Mouse (Mus musculus) brown adipose tissue, adult 24 weeks (tissue): Measurements from ENCODE around the gene Odf2. TPM values are rescaled to one million over a fixed set of nuclear protein-coding genes. Genes with fewer than 3 reads are reported as not detected.
A peak's percentile ranks its signal among the peaks of the same experiment; 100 is the strongest.

ENCODE experiments used
- H3K27ac ChIP-seq: fragments of 200-500 bp; replicated peaks from 2 replicates; pipeline ENCODE4 v1.5.1; 2012; ENCODE audit warnings: low read depth, mild to moderate bottlenecking, low read length
- H3K4me1 ChIP-seq: fragments of 200-500 bp; 2 replicates; pipeline ENCODE4 v1.6.1; 2012; ENCODE audit warnings: low read length, mixed read lengths; ENCODE audit not compliant: control insufficient read depth, insufficient read depth, insufficient read length
- H3K4me3 ChIP-seq: fragments of 200-500 bp; 2 replicates; pipeline ENCODE4 v1.5.1; 2012; ENCODE audit warnings: low read depth, mild to moderate bottlenecking, low read length, moderate library complexity; ENCODE audit not compliant: insufficient read depth
- polyA plus RNA-seq: library from polyadenylated mRNA; stranded (reverse); fragments of >200 nt; gene quantifications from 2 replicates; pipeline ENCODE4 v1.2.4, GENCODE M21; 2012; ENCODE audit not compliant: missing spikeins, insufficient read depth, insufficient read length

Gene Odf2
- polyA plus RNA-seq, 1 experiment: 13.7 TPM

DNA sequence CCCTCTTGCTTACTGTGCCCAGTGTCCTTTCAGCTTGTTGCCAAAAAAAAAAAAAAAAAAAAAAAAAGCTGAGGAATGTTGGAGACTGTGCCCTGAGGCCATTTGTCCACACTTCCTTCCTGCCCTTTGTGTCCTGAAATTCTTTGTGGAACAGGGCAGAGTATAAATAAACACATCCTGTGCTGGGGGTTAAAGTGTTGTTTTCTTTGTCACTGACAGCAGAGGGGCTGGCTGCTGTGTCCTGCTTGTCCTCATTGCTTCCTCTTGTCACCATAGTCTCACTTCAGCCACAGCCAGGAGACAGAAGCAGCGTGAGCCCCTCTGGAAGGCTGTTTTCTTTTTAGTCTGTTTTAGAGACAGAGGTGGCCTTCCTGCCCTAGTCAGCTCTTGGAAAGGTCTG lies 55.7 kb downstream of the Odf2 start:
- Histone ChIP-seq H3K27ac (peak overlapping the region; percentile 99), H3K4me1 (peaks cover 20% of the 10 kb centered on the region; the same call in 1 of the 2 replicates), H3K4me3 (peak overlapping the region; percentile 20)

DNA sequence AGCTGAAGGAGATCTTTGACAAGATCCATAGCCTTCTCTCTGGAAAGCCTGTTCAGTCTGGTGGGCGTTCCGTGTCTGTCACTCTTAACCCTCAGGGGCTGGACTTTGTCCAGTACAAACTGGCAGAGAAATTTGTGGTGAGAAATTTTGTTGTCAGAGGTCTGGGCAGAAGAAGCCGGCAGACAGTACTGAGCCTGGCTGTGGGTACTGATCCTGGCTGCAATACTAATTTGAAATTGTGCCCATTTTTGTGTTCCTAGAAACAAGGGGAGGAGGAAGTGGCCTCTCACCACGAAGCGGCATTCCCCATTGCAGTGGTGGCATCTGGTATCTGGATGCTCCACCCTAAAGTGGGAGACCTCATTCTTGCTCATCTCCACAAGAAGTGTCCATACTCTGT lies 59.9 kb downstream of the Odf2 start:
- H3K4me1 ChIP-seq: peaks cover 10% of the 10 kb centered on the region; the same call in 1 of the 2 replicates
- no peak overlapping the region for H3K4me3 ChIP-seq
- H3K27ac ChIP-seq: no peak overlapping the region

DNA sequence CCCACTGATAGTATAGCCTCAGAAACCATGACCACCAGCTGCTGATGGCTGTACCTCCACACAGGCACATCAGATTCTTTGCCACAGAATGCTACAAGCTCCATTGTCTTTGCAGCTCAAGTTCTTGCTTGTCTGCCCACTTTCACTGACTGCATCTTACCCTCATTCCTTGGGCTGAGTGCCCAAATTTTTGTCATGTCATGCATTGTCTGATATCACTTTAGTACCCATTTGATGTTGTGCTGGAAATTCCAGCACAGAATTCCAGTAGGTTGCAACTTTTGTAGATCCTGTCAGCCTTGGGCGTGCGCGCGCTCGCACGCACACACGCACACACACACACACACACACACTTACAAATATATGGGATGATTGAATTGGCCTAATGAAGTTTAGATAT lies 72.2 kb downstream of the Odf2 start:
- H3K27ac ChIP-seq: no peak overlapping the region
- H3K4me3 ChIP-seq: no peak overlapping the region

GRCm38 (mm10) chr2:29964354-29965249 lies 75.6 kb downstream of the Odf2 start:
- Histone ChIP-seq H3K27ac (peak overlapping the region; percentile 91), H3K4me1 (peaks cover 13% of the 10 kb centered on the region), H3K4me3 (peak overlapping the region; percentile 98)

More for the DNA sequence above, 72.2 kb downstream of the Odf2 start:
- H3K4me1 ChIP-seq: peaks cover 4% of the 10 kb centered on the region

- peaks cover 20% of the 10 kb centered on the region for H3K4me1 ChIP-seq
Measured at GRCm38 (mm10) chr2:29965250-29965843, 76.3 kb downstream of the Odf2 start, which contains the start of gene Sptan1. Gene Sptan1 (plus strand): TSS chr2:29965560.

GRCm38 (mm10) chr2:29965906-29966305 lies 76.9 kb downstream of the Odf2 start:
- peaks cover 20% of the 10 kb centered on the region for H3K4me1 ChIP-seq
- H3K27ac ChIP-seq: peak overlapping the region; percentile 93
- peak overlapping the region; percentile 98 for H3K4me3 ChIP-seq

More at GRCm38 (mm10) chr2:29965250-29965843, 76.3 kb downstream of the Odf2 start, which contains the start of gene Sptan1:
- Histone ChIP-seq H3K4me3 (peak within 1 kb of the TSS; percentile 98), H3K27ac (peak within 1 kb of the TSS; percentile 93)

GRCm38 (mm10) chr2:29966826-29967225 lies 77.8 kb downstream of the Odf2 start:
- Histone ChIP-seq H3K4me3 (peak overlapping the region; percentile 98), H3K27ac (peak overlapping the region; percentile 67), H3K4me1 (peaks cover 26% of the 10 kb centered on the region)

DNA sequence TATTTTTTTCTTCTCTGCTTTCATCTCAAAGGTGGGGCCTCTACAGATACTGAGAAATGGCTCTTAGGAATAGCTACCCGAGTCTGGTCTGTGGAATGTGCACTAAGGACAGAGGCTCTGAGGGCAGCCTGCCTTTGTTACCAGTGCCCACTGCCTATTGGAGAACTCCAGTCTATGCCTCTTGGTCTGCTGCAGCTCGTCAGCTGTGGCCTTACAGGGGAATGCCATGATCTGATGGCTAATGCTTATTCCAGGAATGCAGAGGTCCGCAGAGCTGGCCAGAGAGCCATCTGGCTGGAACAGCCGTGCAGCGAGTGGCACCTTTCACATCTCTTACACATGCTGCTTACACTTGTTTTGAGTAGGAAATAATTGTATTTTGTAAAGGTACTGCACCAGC lies 78.7 kb downstream of the Odf2 start:
- H3K27ac ChIP-seq: no peak overlapping the region
- peaks cover 31% of the 10 kb centered on the region for H3K4me1 ChIP-seq
- H3K4me3 ChIP-seq: peak overlapping the region; percentile 36

DNA sequence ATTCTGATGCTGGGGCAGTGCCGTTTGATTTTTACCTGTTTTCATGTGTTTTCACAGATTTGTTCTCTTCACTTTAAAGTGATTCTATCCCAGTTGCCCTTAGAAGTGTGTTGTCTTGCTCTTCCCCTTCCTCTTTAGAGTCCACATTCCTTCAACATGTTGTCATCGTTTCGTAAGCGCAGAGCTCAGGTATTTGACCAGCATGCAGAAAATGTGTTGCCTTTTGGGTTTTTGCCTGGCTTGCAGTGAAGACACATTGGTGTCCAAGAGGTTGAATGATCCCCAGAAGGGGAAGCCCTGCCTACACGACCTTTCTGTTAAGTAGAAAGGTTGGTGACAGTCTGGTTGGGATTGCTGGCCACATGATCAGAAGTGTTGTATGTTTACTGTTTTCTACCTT lies 79.6 kb downstream of the Odf2 start:
- H3K4me1 ChIP-seq: peaks cover 31% of the 10 kb centered on the region
- peak overlapping the region; percentile 6; the same call in 1 of the 2 replicates for H3K4me3 ChIP-seq

DNA sequence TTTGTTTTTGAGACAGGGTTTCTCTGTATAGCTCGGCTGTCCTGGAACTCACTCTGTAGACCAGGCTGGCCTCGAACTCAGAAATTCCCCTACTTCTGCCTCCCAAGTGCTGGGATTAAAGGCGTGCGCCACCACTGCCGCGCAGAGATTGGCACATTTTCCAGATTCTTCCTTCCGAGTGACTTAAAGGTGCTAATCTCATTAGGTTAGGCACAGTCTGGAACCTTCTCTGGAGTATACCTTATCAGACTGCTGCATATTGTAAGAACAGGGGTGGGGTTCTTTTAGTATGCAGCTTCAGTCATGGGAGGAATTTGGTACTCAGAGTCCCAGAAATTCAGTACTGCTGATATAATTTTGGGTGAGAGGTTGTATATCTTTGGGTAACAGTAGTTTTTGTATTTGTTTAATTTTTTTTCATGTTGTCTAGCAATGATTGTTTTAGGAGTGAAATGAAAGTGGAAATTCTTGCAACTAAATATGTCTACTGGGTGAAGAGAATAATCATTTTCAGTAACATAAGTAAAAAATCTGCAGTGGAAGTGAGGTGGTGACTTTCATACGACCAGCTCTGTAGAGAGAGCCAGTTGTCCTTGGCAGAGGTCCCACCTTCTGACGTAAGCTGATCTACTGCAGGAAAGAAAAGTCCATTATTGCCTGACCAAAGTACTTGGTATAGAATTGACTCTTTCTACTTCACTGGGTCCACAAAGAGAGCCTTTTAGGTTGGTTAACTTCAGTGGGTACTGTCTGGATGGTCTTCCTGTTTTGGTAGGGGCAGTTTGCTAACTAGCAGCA lies 83.0 kb downstream of the Odf2 start:
- peaks cover 27% of the 10 kb centered on the region for H3K4me1 ChIP-seq
- no peak overlapping the region for H3K4me3 ChIP-seq
- peak overlapping the region; percentile 69 for H3K27ac ChIP-seq

More for the DNA sequence above, 79.6 kb downstream of the Odf2 start:
- peak overlapping the region; percentile 4 for H3K27ac ChIP-seq

DNA sequence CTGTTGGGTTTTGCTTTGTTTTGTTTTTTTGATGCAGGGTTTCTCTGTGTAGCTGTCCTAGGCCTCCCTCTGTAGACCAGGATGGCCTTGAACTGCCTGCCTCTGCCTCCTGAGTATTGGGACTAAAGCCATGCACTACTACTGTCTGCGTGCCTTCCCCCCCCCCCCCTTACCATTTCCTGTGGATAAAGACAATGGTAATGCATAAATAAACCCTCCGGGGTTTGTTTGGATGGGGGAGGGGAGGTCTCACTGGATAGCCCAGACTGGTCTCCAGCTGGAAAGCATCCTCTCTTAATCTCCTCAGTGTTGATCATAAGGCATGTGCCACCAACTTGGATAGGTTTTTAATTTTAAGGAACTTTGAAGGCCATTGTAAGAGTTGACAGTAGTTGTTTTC lies 84.5 kb downstream of the Odf2 start:
- peaks cover 22% of the 10 kb centered on the region for H3K4me1 ChIP-seq
- peak overlapping the region; percentile 32 for H3K27ac ChIP-seq
- H3K4me3 ChIP-seq: no peak overlapping the region

DNA sequence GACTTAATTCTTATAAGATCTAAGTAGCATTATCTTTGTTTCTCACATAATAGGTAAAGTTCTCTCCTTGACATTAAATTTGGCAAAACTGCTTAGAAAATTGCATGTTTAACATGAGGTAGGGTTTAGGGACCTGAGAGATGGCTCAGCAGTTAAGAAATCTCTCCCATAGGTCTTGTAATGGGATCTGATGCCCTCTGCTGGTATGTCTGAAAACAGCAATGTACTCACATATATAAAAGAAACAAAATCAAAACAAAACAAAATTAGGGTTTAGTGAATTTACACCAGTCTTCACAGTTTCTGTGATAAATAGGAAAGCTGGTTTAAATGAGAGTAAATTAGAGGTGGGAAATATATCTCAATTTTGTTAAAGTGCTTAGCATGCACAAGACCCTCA lies 88.3 kb downstream of the Odf2 start:
- Histone ChIP-seq H3K4me3 (no peak overlapping the region), H3K27ac (peak overlapping the region; percentile 35), H3K4me1 (peaks cover 5% of the 10 kb centered on the region; the same call in 1 of the 2 replicates)

DNA sequence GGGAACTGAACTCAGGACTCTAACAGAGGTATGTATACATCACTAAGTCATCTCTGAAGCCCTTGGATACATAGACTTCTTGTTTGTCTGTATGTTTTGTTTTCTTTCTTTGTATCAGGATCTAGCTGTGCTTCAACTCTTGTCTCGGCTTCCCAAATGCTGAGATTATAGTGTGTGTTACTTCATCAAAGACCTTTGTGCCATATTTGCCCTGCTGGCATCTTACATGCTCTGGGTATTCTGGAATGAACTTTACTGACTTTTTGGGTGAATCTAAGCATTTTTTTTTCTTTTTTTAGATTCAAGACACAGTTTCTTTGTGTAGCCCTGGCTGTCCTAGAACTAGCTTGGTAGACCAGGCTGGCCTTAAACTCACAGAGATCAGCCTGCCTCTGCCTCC lies 91.6 kb downstream of the Odf2 start:
- Histone ChIP-seq H3K27ac (peak overlapping the region; percentile 82), H3K4me1 (no peaks in the 10 kb centered on the region; the same call in 1 of the 2 replicates), H3K4me3 (no peak overlapping the region)
